Mouse (Mus musculus): ENCODE data around the gene Haus7.

GRCm38 (mm10) chrX:73430036-73430435, 28.8 kb downstream of the Haus7 start:
- no peak for TF ChIP-seq GATA1 (IDR thresholded peaks at IDR 0.05; ENCODE audit: borderline replicate concordance, low read length)
- no peak for TF ChIP-seq FLI1 (IDR thresholded peaks at IDR 0.05; ENCODE audit: low read length)

All from megakaryocyte, embryonic 14.5 days (primary cell).